Mouse (Mus musculus) heart, adult 2 months (tissue): Measurements from ENCODE around the gene Hip1r. TPM values are rescaled to one million over a fixed set of nuclear protein-coding genes. Genes with fewer than 3 reads are reported as not detected.

Experiments
- DNase-seq, 2 experiments: peaks; one replicate each; pipeline ENCODE4 v3.0.0; 2021
- H3K27ac ChIP-seq: fragments of 200-600 bp; 2 replicates; pipeline ENCODE4 v1.8.1; 2022
- H3K27me3 ChIP-seq: fragments of 200-500 bp; 2 replicates; pipeline ENCODE4 v1.6.1; 2012; ENCODE audit warnings: mild to moderate bottlenecking, low read length, inconsistent platforms, mixed read lengths; ENCODE audit not compliant: control insufficient read depth, insufficient read depth
- H3K36me3 ChIP-seq: fragments of 200-500 bp; 2 replicates; pipeline ENCODE4 v1.6.1; 2012; ENCODE audit warnings: low read length, inconsistent platforms; ENCODE audit not compliant: control insufficient read depth, insufficient read depth
- H3K4me1 ChIP-seq: fragments of 200-500 bp; 2 replicates; pipeline ENCODE4 v1.6.1; 2011; ENCODE audit warnings: low read length; ENCODE audit not compliant: control insufficient read depth, insufficient read depth
- H3K4me3 ChIP-seq: fragments of 200-600 bp; 2 replicates; pipeline ENCODE4 v1.8.1; 2022
- H3K79me2 ChIP-seq: fragments of 200-500 bp; replicated peaks from 2 replicates; pipeline ENCODE4 v1.6.1; 2012; ENCODE audit warnings: mild to moderate bottlenecking, inconsistent platforms, low read length, moderate library complexity, mixed read lengths; ENCODE audit not compliant: control insufficient read depth, insufficient read depth
- H3K9ac ChIP-seq: fragments of 200-500 bp; 2 replicates; pipeline ENCODE4 v1.6.1; 2012; ENCODE audit warnings: low read depth, mild to moderate bottlenecking, control low read depth, inconsistent platforms, low read length, mixed read lengths
- CTCF ChIP-seq: fragments of 200-600 bp; IDR thresholded peaks from 2 replicates; pipeline ENCODE4 v1.8.1; 2022; ENCODE audit warnings: antibody characterized with exemption, mild to moderate bottlenecking, moderate library complexity
- EP300 ChIP-seq: fragments of 200-500 bp; IDR thresholded peaks from 2 replicates; pipeline ENCODE4 v1.6.1; 2011; ENCODE audit warnings: low read depth, low read length, control low read depth; ENCODE audit not compliant: insufficient read depth
- POLR2A ChIP-seq: fragments of 200-500 bp; IDR thresholded peaks from 2 replicates; pipeline ENCODE4 v1.6.1; 2011; ENCODE audit warnings: mild to moderate bottlenecking, low read depth, low read length, control low read depth; ENCODE audit not compliant: insufficient read depth
- WGBS: fragments of 180-500 bp; shearing (Covaris S2); methylation state at CpG from one replicate; pipeline ENCODE4 v1.1.7; 2018; 5-methylcytosine and 5-hydroxymethylcytosine counted together
- intact Hi-C: fragments of 180-260 bp; cut with DNase I; formaldehyde crosslinking; loops from one replicate; pipeline ENCODE4 v1.15.1; 2025
- polyA plus RNA-seq: library from polyadenylated mRNA; depleted of rRNA; stranded (reverse); fragments of >200 nt; gene quantifications from 2 replicates; pipeline ENCODE4 v1.2.3, GENCODE M21; 2012
- total RNA-seq, 2 experiments: library from RNA; stranded (reverse); gene quantifications; 2 replicates each; pipeline ENCODE4 v1.2.3; 2021

Hip1r gene
- total and polyA plus RNA-seq, 3 experiments, result 7.0 to 16.7 (median 16.3) TPM

DNA sequence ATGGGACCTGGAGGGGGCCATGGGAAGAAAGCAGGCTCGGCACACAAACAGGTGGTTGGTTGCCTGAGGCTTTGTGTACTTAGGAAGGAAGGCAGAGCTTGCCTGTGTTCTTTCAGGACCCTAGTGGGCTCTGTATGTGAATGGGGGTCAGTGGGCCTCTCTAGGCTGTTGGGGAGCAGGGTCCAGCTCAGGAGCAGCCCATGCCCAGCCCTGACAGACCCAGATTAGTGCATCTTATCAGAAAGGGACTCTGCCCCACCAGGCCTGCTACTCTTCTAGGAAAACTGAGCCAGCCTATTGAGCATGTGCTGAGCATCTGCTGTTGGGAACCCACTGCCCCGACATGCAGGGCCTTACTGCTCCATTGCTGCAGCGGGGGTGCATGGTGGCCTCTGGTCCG lies 14.1 kb downstream of the Hip1r start:
- H3K9ac ChIP-seq, result no peak overlapping the region
- intact Hi-C loops, result no loop called here
- TF ChIP-seq POLR2A (no peak), CTCF (no peak), EP300 (no peak)
- H3K79me2 ChIP-seq, result no peaks in the 10 kb centered on the region; the same call in 1 of the 2 replicates
- H3K36me3 ChIP-seq, result peaks cover 3% of the 10 kb centered on the region; the same call in 1 of the 2 replicates
- H3K27me3 ChIP-seq, result no peaks in the 10 kb centered on the region
- H3K27ac ChIP-seq, result no peak overlapping the region
- no peak for DNase-seq
- no peak overlapping the region for H3K4me3 ChIP-seq
- peaks cover 15% of the 10 kb centered on the region for H3K4me1 ChIP-seq
- WGBS, result 88% methylated on average over 4 of the region's 4 CpGs

DNA sequence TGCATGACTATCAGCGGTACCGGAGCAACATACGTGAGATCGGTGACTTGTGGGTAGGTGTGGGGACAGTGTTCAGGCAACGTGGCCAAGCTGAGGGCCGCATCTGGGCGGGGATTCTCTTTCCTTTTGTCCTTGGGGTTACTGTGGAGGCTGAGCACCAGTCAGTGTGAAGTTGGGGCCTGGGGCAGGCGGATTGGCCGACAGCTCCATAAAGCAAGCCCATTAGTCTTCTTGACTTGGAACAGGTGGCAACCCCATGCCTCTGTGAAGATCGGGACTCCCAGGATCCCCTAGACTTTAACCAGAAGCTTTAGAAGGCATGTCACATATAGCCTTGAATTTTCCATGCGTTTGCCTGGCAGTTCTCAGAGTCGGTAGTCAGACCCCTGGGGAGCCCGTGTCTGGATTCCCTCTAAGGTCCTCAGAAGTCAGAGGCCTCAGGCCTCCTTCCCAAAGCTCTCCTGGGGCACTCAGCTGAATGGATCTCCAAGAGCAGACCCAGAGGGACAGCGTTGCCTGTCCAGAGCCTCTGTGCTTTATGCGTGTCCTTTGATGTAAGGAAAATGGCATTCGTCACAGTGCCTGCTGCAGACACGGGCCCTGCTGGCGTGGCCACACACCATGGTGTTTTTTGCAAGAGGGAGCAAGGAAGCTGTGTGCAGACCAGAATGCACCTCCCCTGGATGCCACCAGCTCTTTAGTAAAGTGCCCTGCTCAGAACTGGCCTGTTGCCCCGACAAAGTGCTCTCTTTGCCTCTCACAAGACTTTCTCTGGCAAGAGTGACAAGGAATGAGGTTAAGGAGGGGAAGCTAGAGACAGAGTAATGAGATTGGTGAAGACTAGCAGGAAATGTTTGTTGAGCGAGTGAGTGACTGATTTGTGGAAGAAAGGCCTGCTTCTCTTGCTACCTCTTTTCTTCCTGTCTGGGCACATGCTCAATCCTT lies 16.8 kb downstream of the Hip1r start:
- intact Hi-C loops, result loop anchor here (2.0 to 10.0 kb wide), 2 partner anchors 13 to 165 kb away; no protein-coding TSS in a partner anchor
- DNase-seq, result no peak
- no peak overlapping the region for H3K9ac ChIP-seq
- TF ChIP-seq POLR2A, result no peak
- TF ChIP-seq CTCF, result no peak
- TF ChIP-seq EP300, result no peak
- H3K36me3 ChIP-seq, result peaks cover 3% of the 10 kb centered on the region; the same call in 1 of the 2 replicates
- no peak overlapping the region for H3K4me3 ChIP-seq
- H3K27ac ChIP-seq, result no peak overlapping the region; the same call in 1 of the 2 replicates
- 81% methylated on average over 20 of the region's 20 CpGs for WGBS
- H3K27me3 ChIP-seq, result no peaks in the 10 kb centered on the region
- peaks cover 16% of the 10 kb centered on the region for H3K4me1 ChIP-seq
- no peaks in the 10 kb centered on the region; the same call in 1 of the 2 replicates for H3K79me2 ChIP-seq

DNA sequence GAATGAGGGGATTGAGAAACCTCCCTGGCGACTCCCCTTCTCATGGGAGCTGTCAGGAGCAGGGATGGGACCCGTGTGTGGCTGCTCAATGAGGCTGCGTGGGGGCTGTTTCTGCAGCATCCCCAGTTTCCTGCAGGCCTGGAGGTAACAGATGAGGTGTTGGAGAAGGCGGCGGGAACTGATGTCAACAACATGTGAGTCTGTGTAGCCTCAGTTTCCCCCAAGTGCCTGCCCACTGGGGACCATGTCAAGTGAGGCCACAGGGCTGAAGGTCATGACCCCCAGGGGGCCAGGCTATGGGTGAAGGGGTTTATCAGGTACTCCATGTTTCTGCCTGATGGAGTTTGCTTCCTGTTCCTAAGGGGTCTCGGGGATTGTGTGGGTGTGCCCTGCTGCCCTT lies 17.9 kb downstream of the Hip1r start:
- peaks cover 16% of the 10 kb centered on the region for H3K4me1 ChIP-seq
- intact Hi-C loops, result loop anchor here (2.0 to 10.0 kb wide), 2 partner anchors 15 to 167 kb away; no protein-coding TSS in a partner anchor
- H3K36me3 ChIP-seq, result peaks cover 3% of the 10 kb centered on the region; the same call in 1 of the 2 replicates
- no peak overlapping the region for H3K9ac ChIP-seq
- peak overlapping the region; percentile 90 for H3K27ac ChIP-seq
- TF ChIP-seq EP300 (no peak), POLR2A (no peak), CTCF (no peak)
- H3K27me3 ChIP-seq, result no peaks in the 10 kb centered on the region
- H3K79me2 ChIP-seq, result no peaks in the 10 kb centered on the region; the same call in 1 of the 2 replicates
- DNase-seq, result no peak
- 83% methylated on average over 6 of the region's 6 CpGs for WGBS
- no peak overlapping the region for H3K4me3 ChIP-seq

DNA sequence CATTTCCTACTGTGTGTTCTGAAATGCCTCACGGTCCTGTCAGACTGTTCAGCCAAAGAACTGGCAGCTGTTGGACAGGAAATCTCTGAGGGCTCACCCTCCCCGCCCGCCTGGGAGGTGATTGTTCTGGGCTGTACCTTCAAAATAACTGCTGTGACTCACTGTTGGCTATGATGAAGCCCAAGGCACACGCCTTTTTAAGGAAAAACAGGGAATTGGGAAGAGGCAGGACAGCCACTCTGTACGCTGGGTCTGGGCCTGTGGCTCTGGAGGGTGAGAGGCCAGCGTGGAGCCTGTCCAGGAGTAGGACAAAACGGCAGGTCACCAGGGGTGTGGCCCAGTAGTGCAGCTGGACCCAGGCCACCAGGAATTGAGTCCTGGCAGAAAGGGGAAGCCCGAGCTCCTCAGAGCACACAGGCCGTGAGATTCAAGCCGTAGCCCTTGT lies 18.8 kb downstream of the Hip1r start:
- H3K4me1 ChIP-seq, result peaks cover 16% of the 10 kb centered on the region
- no peaks in the 10 kb centered on the region for H3K27me3 ChIP-seq
- H3K36me3 ChIP-seq, result peaks cover 3% of the 10 kb centered on the region; the same call in 1 of the 2 replicates
- intact Hi-C loops, result loop anchor here (1.0 to 10.0 kb wide), 2 partner anchors 45 to 167 kb away; no protein-coding TSS in a partner anchor
- peak; percentile 37; the same call in 1 of the 2 replicates for TF ChIP-seq POLR2A
- TF ChIP-seq EP300, result no peak
- no peak for TF ChIP-seq CTCF
- peak overlapping the region; percentile 90 for H3K27ac ChIP-seq
- 18% methylated on average over 10 of the region's 10 CpGs for WGBS
- peak; percentile 79 to 88 for DNase-seq
- no peaks in the 10 kb centered on the region for H3K79me2 ChIP-seq
- no peak overlapping the region for H3K4me3 ChIP-seq
- H3K9ac ChIP-seq, result peak overlapping the region; percentile 11

DNA sequence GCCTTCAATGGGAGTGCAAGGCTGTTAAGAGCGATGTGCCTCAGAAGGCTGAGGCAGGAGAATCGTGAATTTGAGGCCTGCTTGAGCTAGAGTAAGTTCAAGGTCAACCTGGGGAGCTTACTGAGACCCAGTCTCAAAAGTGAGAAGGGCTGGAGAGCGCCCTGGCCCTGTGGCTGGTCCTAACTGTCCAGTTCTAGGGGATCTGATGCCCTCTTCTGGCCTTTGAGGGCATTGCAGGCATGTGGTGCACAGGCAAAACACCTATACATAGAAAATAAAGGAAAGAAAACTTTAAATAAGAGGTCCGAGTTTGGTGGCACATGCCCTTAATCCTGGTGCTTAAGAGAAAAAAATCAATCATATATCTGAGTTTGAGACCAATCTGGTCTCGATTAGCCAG lies 19.4 kb downstream of the Hip1r start:
- Histone ChIP-seq H3K27ac (peak overlapping the region; percentile 90), H3K9ac (no peak overlapping the region; the same call in 1 of the 2 replicates), H3K27me3 (no peaks in the 10 kb centered on the region), H3K36me3 (peaks cover 3% of the 10 kb centered on the region; the same call in 1 of the 2 replicates), H3K4me3 (no peak overlapping the region), H3K79me2 (no peaks in the 10 kb centered on the region), H3K4me1 (peaks cover 16% of the 10 kb centered on the region)
- peak; percentile 86 to 90 for DNase-seq
- TF ChIP-seq EP300 (peak; percentile 73; the same call in 1 of the 2 replicates), CTCF (peak; percentile 95), POLR2A (no peak)
- 25% methylated on average over 5 of the region's 5 CpGs for WGBS
- intact Hi-C loops, result loop anchor here (1.0 to 10.0 kb wide), 2 partner anchors 45 to 168 kb away; no protein-coding TSS in a partner anchor
